Mouse (Mus musculus) layer of hippocampus, adult 2 months (tissue): ENCODE data around the gene Tmem123. TPM values are rescaled to one million over a fixed set of nuclear protein-coding genes. Genes with fewer than 3 reads are reported as not detected.

Source experiments
- DNase-seq, 2 experiments: peaks; one replicate each; pipeline ENCODE4 v3.0.0; 2022; ENCODE audit warnings: low spot score in 2 of 2
- H3K27ac ChIP-seq: fragments of 200-600 bp; 2 replicates; pipeline ENCODE4 v1.8.1; 2022
- H3K4me3 ChIP-seq: fragments of 200-600 bp; 2 replicates; pipeline ENCODE4 v1.8.1; 2022; ENCODE audit warnings: mild to moderate bottlenecking
- CTCF ChIP-seq: fragments of 200-600 bp; conservative IDR thresholded peaks from 2 replicates; pipeline ENCODE4 v1.8.1; 2022; ENCODE audit warnings: antibody characterized with exemption, mild to moderate bottlenecking, moderate library complexity
- total RNA-seq, 2 experiments: library from RNA; stranded (reverse); gene quantifications; 2 replicates each; pipeline ENCODE4 v1.2.3; 2021

Tmem123 gene
- total RNA-seq, 2 experiments from 2014 or later, result 9.9 to 11.1 TPM

DNA sequence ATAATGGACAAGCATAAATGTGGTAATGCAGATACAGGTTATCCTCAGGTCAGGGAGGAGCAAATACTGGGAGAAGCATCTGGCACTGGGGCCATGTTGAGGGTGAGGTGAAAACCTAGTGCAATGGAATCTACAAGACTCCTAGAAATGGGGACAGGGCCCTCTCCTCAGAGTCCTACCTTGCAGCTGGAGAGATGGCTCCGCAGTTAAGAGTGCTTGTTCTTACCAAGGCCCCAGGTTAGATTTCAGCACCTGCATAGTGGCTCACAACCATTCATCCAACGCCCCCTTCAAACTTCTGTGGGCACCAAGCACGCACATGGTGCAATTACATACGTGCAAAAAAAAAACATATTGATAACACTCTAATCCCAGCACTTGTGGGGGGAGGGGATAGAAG lies 15.9 kb downstream of the Tmem123 start:
- Histone ChIP-seq H3K4me3 (no peak overlapping the region), H3K27ac (no peak overlapping the region)
- TF ChIP-seq CTCF, result no peak
- DNase-seq, result no peak

DNA sequence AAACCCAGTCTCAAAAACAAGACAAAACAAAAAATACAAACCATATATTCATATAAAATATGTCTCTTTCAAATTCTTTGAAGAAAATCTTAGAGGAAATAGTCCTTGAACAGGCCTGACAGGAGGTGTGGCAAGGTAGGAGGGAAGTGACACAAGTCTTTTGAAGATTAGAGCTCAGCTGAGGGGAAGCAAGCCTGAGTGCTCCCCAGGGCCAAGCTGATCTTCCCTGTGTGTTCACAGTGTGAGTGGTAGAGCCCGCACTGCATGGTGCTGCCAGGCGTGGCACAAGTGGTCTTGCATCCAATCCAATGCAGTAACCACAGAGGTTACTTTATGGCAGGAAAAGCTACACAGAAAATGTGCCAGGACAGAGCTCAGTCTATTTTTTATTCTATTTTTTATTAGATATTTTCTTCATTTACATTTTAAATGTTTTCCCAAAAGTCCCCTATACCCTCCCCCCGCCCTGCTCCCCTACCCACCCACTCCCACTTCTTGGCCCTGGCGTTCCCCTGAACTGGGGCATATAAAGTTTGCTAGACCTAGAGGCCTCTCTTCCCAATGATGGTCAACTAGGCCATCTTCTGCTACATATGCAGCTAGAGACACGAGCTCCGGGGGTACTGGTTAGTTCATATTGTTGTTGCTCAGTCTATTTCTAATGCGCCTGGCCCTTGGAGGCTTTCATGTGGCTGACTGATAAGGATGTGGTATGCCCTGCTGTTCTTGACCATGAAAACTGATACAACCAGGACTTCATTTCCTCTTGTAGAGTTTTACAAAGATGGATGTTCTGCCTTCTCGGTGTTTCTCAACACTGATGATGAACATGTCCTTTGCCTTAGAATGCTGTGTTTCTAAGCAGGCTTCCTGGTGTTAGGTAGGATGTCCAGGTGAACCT lies 16.7 kb downstream of the Tmem123 start:
- no peak for TF ChIP-seq CTCF
- no peak overlapping the region for H3K27ac ChIP-seq
- no peak for DNase-seq
- H3K4me3 ChIP-seq, result no peak overlapping the region

DNA sequence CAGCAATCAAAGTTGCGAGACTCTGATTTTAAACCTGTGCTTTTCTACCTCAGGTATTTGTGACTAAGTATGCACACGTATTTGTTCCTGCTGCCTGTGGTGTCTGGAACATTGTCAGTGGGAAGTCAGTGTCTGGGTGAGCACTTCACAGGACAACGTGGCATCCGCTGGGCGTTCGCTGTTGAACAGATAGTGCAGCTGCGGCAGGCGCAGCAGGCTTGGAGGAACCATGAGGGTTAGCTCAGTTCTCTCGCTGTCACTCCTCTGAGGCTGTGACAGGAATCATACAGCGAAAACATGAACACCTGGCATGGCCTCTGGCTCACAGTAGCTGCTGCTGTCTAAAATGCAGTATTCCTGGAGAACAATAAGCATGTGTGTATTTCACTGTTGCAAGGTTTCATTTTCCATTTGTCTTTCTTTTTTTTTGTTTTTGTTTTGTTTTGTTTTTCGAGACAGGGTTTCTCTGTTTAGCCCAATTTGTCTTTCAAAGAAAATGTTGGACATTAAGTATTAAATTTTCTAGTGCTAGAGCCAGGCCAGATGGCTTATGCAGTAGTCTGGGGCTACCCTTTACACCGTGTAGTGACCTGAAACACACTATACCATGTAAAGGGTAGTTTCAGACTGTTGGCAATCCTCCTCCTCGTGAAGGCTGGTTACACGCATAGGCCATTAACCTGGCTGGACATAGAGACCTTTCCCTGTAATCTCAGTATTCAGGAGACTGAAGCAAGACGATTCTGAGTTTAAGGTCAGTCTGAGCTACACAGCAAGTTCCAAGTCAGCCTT lies 20.2 kb downstream of the Tmem123 start:
- no peak overlapping the region for H3K4me3 ChIP-seq
- H3K27ac ChIP-seq, result peak overlapping the region; percentile 79
- no peak for TF ChIP-seq CTCF
- no peak for DNase-seq

DNA sequence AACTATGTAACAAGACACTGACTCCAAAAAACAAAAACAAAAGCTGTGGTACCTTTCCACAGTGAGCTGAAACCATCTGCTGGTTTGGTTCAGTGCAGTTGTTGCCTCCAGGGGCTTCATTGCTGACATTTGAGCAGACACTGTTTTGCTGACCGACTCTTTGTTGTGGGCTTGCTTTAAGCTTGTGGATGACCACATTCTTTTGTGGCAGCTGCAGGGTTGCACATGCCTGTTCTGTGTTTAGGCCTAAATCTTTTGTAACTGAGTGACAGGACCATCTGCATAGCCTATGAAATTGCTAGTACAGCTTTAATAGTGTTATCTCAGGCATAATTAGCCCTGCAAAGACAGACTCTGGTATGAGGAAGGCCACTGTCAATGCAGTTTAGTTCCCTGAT lies 20.8 kb downstream of the Tmem123 start:
- Histone ChIP-seq H3K4me3 (no peak overlapping the region), H3K27ac (peak overlapping the region; percentile 79)
- DNase-seq, result no peak
- no peak for TF ChIP-seq CTCF

DNA sequence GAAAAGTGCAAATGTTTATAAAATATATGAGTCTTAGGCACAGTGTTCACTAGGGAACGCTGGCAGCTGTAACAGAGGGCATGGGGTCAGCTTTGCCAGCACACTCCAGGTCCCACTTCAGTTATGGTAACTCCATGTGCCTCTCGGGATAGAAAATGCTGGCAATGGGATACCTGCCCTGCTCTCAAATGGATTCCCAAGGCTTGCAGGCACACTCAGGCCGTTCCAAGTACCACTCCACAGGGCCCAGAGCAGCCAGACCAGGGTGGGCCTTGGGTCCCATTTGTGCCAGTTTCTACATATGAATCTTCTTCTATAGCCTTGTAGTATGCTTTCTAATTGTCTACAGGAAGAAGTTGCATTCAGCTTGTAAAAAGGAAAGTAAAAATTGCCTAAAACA lies 21.6 kb downstream of the Tmem123 start:
- Histone ChIP-seq H3K27ac (no peak overlapping the region), H3K4me3 (no peak overlapping the region)
- no peak for TF ChIP-seq CTCF
- DNase-seq, result no peak

- H3K27ac ChIP-seq, result no peak overlapping the region
- no peak overlapping the region for H3K4me3 ChIP-seq
- TF ChIP-seq CTCF, result no peak
- DNase-seq, result no peak
Measured at GRCm38 (mm10) chr9:7786086-7786485, 22.2 kb downstream of the Tmem123 start.

DNA sequence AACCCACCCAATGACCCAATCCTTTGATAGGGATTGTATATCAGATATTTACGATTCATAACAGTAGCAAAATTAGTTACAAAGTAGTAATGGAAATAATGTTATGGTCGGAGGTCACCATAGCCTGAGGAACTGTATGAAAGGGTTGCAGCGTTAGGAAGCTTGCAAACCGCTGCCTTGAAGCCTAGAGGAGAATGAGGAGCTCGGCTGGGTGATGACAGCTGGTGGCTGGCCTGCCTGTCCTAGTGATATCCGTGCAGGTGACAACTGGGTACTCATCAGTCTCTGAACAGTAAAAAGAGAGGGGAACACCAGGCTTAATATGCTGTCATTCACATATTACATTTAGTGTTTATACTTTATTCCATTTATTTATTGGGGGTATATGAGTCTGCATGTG lies 24.6 kb downstream of the Tmem123 start:
- H3K27ac ChIP-seq, result no peak overlapping the region
- no peak for DNase-seq
- no peak for TF ChIP-seq CTCF
- H3K4me3 ChIP-seq, result no peak overlapping the region

- DNase-seq, result no peak
- no peak for TF ChIP-seq CTCF
- H3K4me3 ChIP-seq, result no peak overlapping the region
- peak overlapping the region; percentile 68; the same call in 1 of the 2 replicates for H3K27ac ChIP-seq
Measured at GRCm38 (mm10) chr9:7789764-7790575, 26.1 kb downstream of the Tmem123 start.

DNA sequence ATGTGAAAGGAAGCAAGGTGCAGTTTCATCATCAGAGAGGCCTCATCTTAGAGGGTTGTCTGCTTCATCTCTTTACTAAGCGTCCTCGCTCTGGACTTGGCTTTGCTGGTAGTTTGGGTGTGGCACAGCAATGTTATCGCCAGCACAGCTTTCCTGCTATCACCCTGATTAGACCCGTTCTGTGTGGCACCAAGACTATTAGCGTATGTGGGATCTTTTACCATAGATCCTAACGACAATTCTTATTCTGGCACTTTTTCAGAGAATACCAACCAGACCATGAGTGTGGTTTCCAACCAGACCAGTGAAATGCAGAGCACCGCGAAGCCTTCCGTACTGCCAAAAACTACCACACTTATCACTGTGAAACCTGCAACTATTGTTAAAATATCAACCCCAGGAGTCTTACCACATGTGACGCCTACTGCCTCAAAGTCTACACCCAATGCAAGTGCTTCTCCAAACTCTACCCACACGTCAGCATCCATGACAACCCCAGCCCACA lies 26.8 kb downstream of the Tmem123 start:
- DNase-seq, result no peak
- Histone ChIP-seq H3K4me3 (no peak overlapping the region), H3K27ac (peak overlapping the region; percentile 68; the same call in 1 of the 2 replicates)
- no peak for TF ChIP-seq CTCF

- DNase-seq, result no peak
- no peak overlapping the region for H3K27ac ChIP-seq
- H3K4me3 ChIP-seq, result no peak overlapping the region
- TF ChIP-seq CTCF, result no peak
Measured at GRCm38 (mm10) chr9:7793561-7793960, 29.7 kb downstream of the Tmem123 start.

DNA sequence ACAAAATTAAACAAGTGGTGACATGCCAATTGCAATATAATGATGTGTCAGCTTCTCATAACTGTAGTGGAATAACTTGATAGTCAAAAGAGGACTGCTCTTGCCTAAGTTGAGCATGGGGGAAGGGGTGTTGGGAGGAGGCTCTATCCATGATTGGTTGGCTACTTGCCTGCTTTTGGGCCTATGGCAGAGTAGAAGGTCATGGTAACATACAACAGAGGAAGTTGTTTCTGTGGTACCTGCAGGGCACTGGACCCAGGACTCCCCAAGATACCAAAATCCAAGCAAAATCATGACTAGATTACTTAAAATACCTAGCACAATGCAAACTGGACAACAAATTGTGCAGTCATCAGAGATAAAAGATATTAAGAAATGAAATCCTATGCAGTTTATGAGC lies 31.7 kb downstream of the Tmem123 start:
- no peak for DNase-seq
- no peak for TF ChIP-seq CTCF
- Histone ChIP-seq H3K4me3 (no peak overlapping the region), H3K27ac (no peak overlapping the region)

DNA sequence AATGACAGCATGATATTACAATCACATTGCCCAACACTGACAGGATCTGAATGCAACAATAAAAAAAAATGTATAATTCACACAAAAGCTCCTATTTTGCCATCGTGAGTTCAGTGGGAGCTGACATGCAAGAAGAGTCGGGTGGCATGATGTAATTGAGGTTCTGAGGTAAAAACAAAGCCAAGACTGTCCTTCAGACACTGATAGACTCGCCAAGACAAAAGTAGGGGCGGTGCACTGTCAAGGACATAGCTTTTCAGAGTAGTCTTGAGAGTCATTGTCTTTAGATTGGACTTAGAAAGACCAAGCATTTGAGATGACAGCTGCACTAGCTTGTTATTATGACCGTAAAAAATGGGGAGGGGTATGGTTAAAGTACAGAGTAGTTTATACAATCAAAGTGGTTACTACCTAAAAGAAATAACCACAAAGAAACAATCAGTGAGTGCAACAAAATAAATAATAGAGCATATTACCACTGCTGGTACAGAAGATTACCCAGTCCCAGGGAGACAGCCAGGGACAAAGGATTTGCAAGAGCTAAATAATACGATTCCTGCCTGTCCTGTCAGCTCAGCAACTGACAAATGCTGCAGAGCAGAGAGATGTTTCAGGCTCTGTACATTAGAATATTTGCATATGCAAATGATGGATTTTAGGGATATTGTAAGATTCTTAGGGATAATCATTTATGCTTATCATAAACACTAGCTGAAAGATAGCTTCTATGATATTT lies 32.5 kb downstream of the Tmem123 start:
- no peak for DNase-seq
- TF ChIP-seq CTCF, result no peak
- Histone ChIP-seq H3K27ac (no peak overlapping the region), H3K4me3 (no peak overlapping the region)
